In genomic region chr4:18180870-18181447, GRCm38 (mm10) we compare ENCODE assay signal across 32 mouse cellular contexts.
DNase-seq lines count a peak whose midpoint lies in the region; ATAC-seq lines count a peak whose summit lies in the region.
"Had no signal": no experiment of that assay in that cellular context is flagged by ENCODE, and none has a peak within 500 bp of the region (broad histone marks: within the 10 kb centered on the region; RNA-seq: fewer than 3 reads in every experiment).

No protein-coding gene starts in this region.

- H3K4me2 ChIP-seq in midbrain, embryonic 12.5 days (replicated peaks), result no peak overlapping the region
- H3K4me2 ChIP-seq in midbrain, embryonic 11.5 days, result no peak overlapping the region
- H3K4me2 ChIP-seq in forebrain, embryonic 14.5 days (ENCODE audit: low read length), result no peak overlapping the region
- H3K4me2 ChIP-seq in midbrain, embryonic 15.5 days, result no peak overlapping the region
- H3K4me2 ChIP-seq: embryonic facial prominence, embryonic 12.5 days; heart, embryonic 11.5 days; hindbrain, embryonic 14.5 days; limb, embryonic 12.5 days; liver, embryonic 15.5 days; lung, embryonic 14.5 days; neural tube, embryonic 12.5 days had no signal

- 86% methylated on average over 7 of the region's 7 CpGs for WGBS in midbrain, embryonic 12.5 days
- WGBS in midbrain, embryonic 11.5 days, result 86% methylated on average over 7 of the region's 7 CpGs
- WGBS in forebrain, embryonic 14.5 days, result 69% methylated on average over 7 of the region's 7 CpGs
- WGBS in midbrain, embryonic 15.5 days, result 64% methylated on average over 7 of the region's 7 CpGs

- no peak overlapping the region for H3K9ac ChIP-seq in midbrain, embryonic 12.5 days (replicated peaks)
- no peak overlapping the region for H3K9ac ChIP-seq in midbrain, embryonic 11.5 days (ENCODE audit: low read length)
- no peak overlapping the region for H3K9ac ChIP-seq in forebrain, embryonic 14.5 days (ENCODE audit: low read length)
- no peak overlapping the region for H3K9ac ChIP-seq in midbrain, embryonic 15.5 days
- H3K9ac ChIP-seq: embryonic facial prominence, embryonic 12.5 days; hindbrain, embryonic 14.5 days; limb, embryonic 12.5 days; liver, embryonic 15.5 days; lung, embryonic 14.5 days; neural tube, embryonic 12.5 days had no signal

- H3K36me3 ChIP-seq in midbrain, embryonic 12.5 days, result no peaks in the 10 kb centered on the region
- no peaks in the 10 kb centered on the region for H3K36me3 ChIP-seq in midbrain, embryonic 11.5 days (ENCODE audit: control insufficient read depth, insufficient read depth, low read length)
- H3K36me3 ChIP-seq in forebrain, embryonic 14.5 days (ENCODE audit: control insufficient read depth, insufficient read depth, low read length), result no peaks in the 10 kb centered on the region
- no peaks in the 10 kb centered on the region for H3K36me3 ChIP-seq in midbrain, embryonic 15.5 days (replicated peaks)
- H3K36me3 ChIP-seq: embryonic facial prominence, embryonic 12.5 days; limb, embryonic 12.5 days; liver, embryonic 15.5 days; neural tube, embryonic 12.5 days had no signal

- DNase-seq in midbrain, embryonic 11.5 days (ENCODE audit: low spot score, missing footprints), result no peak
- DNase-seq in forebrain, embryonic 14.5 days (ENCODE audit: low spot score), result peak; percentile 30
- DNase-seq in layer of hippocampus, postnatal 10 days (ENCODE audit: low spot score in 2 of 2), result no peak
- no peak for DNase-seq in kidney, postnatal 10 days
- no peak for DNase-seq in frontal cortex, postnatal 10 days (ENCODE audit: low spot score in 2 of 2)
- DNase-seq: adrenal gland, postnatal 14 days; cerebellum, adult 2 months; cerebellum, postnatal 25 days; gastrocnemius, postnatal 25 days; heart, adult 11 months; heart, postnatal 4 days; kidney, adult 11 months; kidney, postnatal 25 days; lung, embryonic 14.5 days; lung, postnatal 14 days; right cerebral cortex, adult 18-20 months; right cerebral cortex, postnatal 4 days; thymus, adult 2 months; thymus, postnatal 36 days had no signal

- no peaks in the 10 kb centered on the region for H3K9me3 ChIP-seq in midbrain, embryonic 12.5 days
- H3K9me3 ChIP-seq in midbrain, embryonic 11.5 days (ENCODE audit: control insufficient read depth, low read length), result no peaks in the 10 kb centered on the region
- H3K9me3 ChIP-seq in forebrain, embryonic 14.5 days (replicated peaks; ENCODE audit: control insufficient read depth, low read length), result no peaks in the 10 kb centered on the region
- no peaks in the 10 kb centered on the region for H3K9me3 ChIP-seq in midbrain, embryonic 15.5 days
- H3K9me3 ChIP-seq: embryonic facial prominence, embryonic 12.5 days; limb, embryonic 12.5 days; liver, embryonic 15.5 days; neural tube, embryonic 12.5 days had no signal

- no peaks in the 10 kb centered on the region for H3K27me3 ChIP-seq in midbrain, embryonic 12.5 days
- no peaks in the 10 kb centered on the region for H3K27me3 ChIP-seq in midbrain, embryonic 11.5 days (ENCODE audit: control insufficient read depth, insufficient read depth, low read length)
- H3K27me3 ChIP-seq in forebrain, embryonic 14.5 days (replicated peaks; ENCODE audit: control insufficient read depth, insufficient read depth, low read length), result no peaks in the 10 kb centered on the region
- no peaks in the 10 kb centered on the region for H3K27me3 ChIP-seq in midbrain, embryonic 15.5 days (replicated peaks)
- H3K27me3 ChIP-seq: embryonic facial prominence, embryonic 12.5 days; limb, embryonic 12.5 days; liver, embryonic 15.5 days; neural tube, embryonic 12.5 days had no signal

- H3K27ac ChIP-seq in midbrain, embryonic 12.5 days (replicated peaks), result no peak overlapping the region
- no peak overlapping the region for H3K27ac ChIP-seq in midbrain, embryonic 11.5 days (ENCODE audit: low read depth, low read length)
- no peak overlapping the region for H3K27ac ChIP-seq in forebrain, embryonic 14.5 days (ENCODE audit: low read depth, low read length)
- H3K27ac ChIP-seq in midbrain, embryonic 15.5 days, result no peak overlapping the region
- H3K27ac ChIP-seq: embryonic facial prominence, embryonic 12.5 days; hindbrain, embryonic 14.5 days; left cerebral cortex, adult 2 months; limb, embryonic 12.5 days; liver, embryonic 15.5 days; neural tube, embryonic 12.5 days; stomach, postnatal 0 days had no signal

- no peak overlapping the region for H3K4me3 ChIP-seq in midbrain, embryonic 12.5 days
- no peak overlapping the region for H3K4me3 ChIP-seq in midbrain, embryonic 11.5 days (ENCODE audit: low read depth, low read length)
- no peak overlapping the region for H3K4me3 ChIP-seq in forebrain, embryonic 14.5 days (ENCODE audit: low read depth, low read length)
- no peak overlapping the region for H3K4me3 ChIP-seq in midbrain, embryonic 15.5 days
- H3K4me3 ChIP-seq: embryonic facial prominence, embryonic 12.5 days; left cerebral cortex, adult 2 months; limb, embryonic 12.5 days; liver, embryonic 15.5 days; myocyte; neural tube, embryonic 12.5 days had no signal

- no peaks in the 10 kb centered on the region for H3K4me1 ChIP-seq in midbrain, embryonic 12.5 days
- H3K4me1 ChIP-seq in midbrain, embryonic 11.5 days (ENCODE audit: control insufficient read depth, insufficient read depth, low read length), result no peaks in the 10 kb centered on the region
- no peaks in the 10 kb centered on the region for H3K4me1 ChIP-seq in forebrain, embryonic 14.5 days (ENCODE audit: control insufficient read depth, insufficient read depth, low read length)
- H3K4me1 ChIP-seq in midbrain, embryonic 15.5 days, result 0 out of 2 replicates have a peak, but pooled peaks cover 3% of the 10 kb centered on the region
- H3K4me1 ChIP-seq: embryonic facial prominence, embryonic 12.5 days; limb, embryonic 12.5 days; liver, embryonic 15.5 days; neural tube, embryonic 12.5 days had no signal

- ATAC-seq in midbrain, embryonic 12.5 days (ENCODE audit: low FRiP score, low read depth), result 0 out of 2 replicates have a peak, but pooled peaks have one; percentile 16
- no peak for ATAC-seq in midbrain, embryonic 11.5 days (ENCODE audit: low FRiP score)
- ATAC-seq in forebrain, embryonic 14.5 days, result peak; percentile 37; the same call in 1 of the 2 replicates
- peak; percentile 77 for ATAC-seq in midbrain, embryonic 15.5 days (replicated peaks)
- ATAC-seq: CD4-positive, CD25-positive, alpha-beta regulatory T cell, adult 4 months; inflammation-experienced regulatory T-cells, adult 6 months had no signal
